In genomic region chr4:82512335-82512734, GRCm38 (mm10) we compare ENCODE assay signal across 8 mouse cellular contexts.
DNase-seq lines count a peak whose midpoint lies in the region; ATAC-seq and TF ChIP-seq lines count a peak whose summit lies in the region.

No protein-coding gene starts in this region.

- no peaks in the 10 kb centered on the region for H3K36me3 ChIP-seq in lung, postnatal 0 days (ENCODE audit: insufficient read depth, low read length)
- no peaks in the 10 kb centered on the region for H3K36me3 ChIP-seq in forebrain, postnatal 0 days (ENCODE audit: insufficient read depth)
- H3K36me3 ChIP-seq in limb, embryonic 12.5 days = no peaks in the 10 kb centered on the region
- no peaks in the 10 kb centered on the region for H3K36me3 ChIP-seq in stomach, embryonic 14.5 days (ENCODE audit: control insufficient read depth, insufficient read depth, low read length)

- no peaks in the 10 kb centered on the region for H3K27me3 ChIP-seq in lung, postnatal 0 days (replicated peaks; ENCODE audit: insufficient read depth, low read length)
- H3K27me3 ChIP-seq in forebrain, postnatal 0 days (ENCODE audit: insufficient read depth, low read length) = no peaks in the 10 kb centered on the region
- H3K27me3 ChIP-seq in limb, embryonic 12.5 days = no peaks in the 10 kb centered on the region
- H3K27me3 ChIP-seq in stomach, embryonic 14.5 days (ENCODE audit: control insufficient read depth, insufficient read depth, low read length) = no peaks in the 10 kb centered on the region

- peak; percentile 67 for DNase-seq in lung, postnatal 0 days (ENCODE audit: low spot score)
- no peak for DNase-seq in lung, postnatal 4 days
- DNase-seq in forebrain, postnatal 0 days = peak; percentile 74
- DNase-seq in left cerebral cortex, adult 18-20 months (ENCODE audit: low spot score in 2 of 2) = no peak

- H3K4me3 ChIP-seq in lung, postnatal 0 days (ENCODE audit: low read depth, low read length) = peak overlapping the region; percentile 59
- H3K4me3 ChIP-seq in forebrain, postnatal 0 days (ENCODE audit: low read depth, low read length) = peak overlapping the region; percentile 51
- H3K4me3 ChIP-seq in limb, embryonic 12.5 days (replicated peaks) = peak overlapping the region; percentile 47
- H3K4me3 ChIP-seq in stomach, embryonic 14.5 days (ENCODE audit: low read depth, low read length) = peak overlapping the region; percentile 47

- no peak for ATAC-seq in lung, postnatal 0 days
- ATAC-seq in forebrain, postnatal 0 days = no peak
- ATAC-seq in limb, embryonic 12.5 days (ENCODE audit: insufficient number of reproducible peaks, insufficient read depth, low FRiP score, low TSS enrichment, low read depth) = no peak
- no peak for ATAC-seq in stomach, embryonic 14.5 days (ENCODE audit: insufficient number of reproducible peaks, insufficient read depth, low FRiP score, low read depth)
- no peak for ATAC-seq in activated CD4-positive, CD25-positive, alpha-beta regulatory T cell, adult 4 months
- ATAC-seq in granulocyte monocyte progenitor cell, adult 5-6 weeks (replicated peaks; ENCODE audit: poor library complexity, severe bottlenecking) = no peak

- H3K4me2 ChIP-seq in lung, postnatal 0 days (replicated peaks; ENCODE audit: low read depth, low read length) = peak overlapping the region; percentile 87
- H3K4me2 ChIP-seq in forebrain, postnatal 0 days (ENCODE audit: low read depth) = peak overlapping the region; percentile 86
- H3K4me2 ChIP-seq in limb, embryonic 12.5 days = peak overlapping the region; percentile 89
- peak overlapping the region; percentile 82 for H3K4me2 ChIP-seq in stomach, embryonic 14.5 days (replicated peaks; ENCODE audit: low read depth, low read length)

- no peaks in the 10 kb centered on the region for H3K9me3 ChIP-seq in lung, postnatal 0 days (ENCODE audit: low read length)
- H3K9me3 ChIP-seq in forebrain, postnatal 0 days (ENCODE audit: low read length) = no peaks in the 10 kb centered on the region
- no peaks in the 10 kb centered on the region for H3K9me3 ChIP-seq in limb, embryonic 12.5 days
- H3K9me3 ChIP-seq in stomach, embryonic 14.5 days (ENCODE audit: control insufficient read depth, low read depth, low read length) = no peaks in the 10 kb centered on the region

- TF ChIP-seq CTCF in lung, postnatal 0 days (IDR thresholded peaks at IDR 0.05) = no peak
- TF ChIP-seq CTCF in forebrain, postnatal 0 days (IDR thresholded peaks at IDR 0.05; ENCODE audit: low read depth) = no peak

- WGBS in lung, postnatal 0 days = 2% methylated on average over 13 of the region's 13 CpGs
- under 1% methylated on average over 13 of the region's 13 CpGs for WGBS in forebrain, postnatal 0 days
- WGBS in limb, embryonic 12.5 days = 3% methylated on average over 13 of the region's 13 CpGs
- 3% methylated on average over 13 of the region's 13 CpGs for WGBS in stomach, embryonic 14.5 days

- peak overlapping the region; percentile 89 for H3K27ac ChIP-seq in lung, postnatal 0 days (ENCODE audit: low read length)
- H3K27ac ChIP-seq in forebrain, postnatal 0 days (ENCODE audit: low read depth, low read length) = peak overlapping the region; percentile 91
- H3K27ac ChIP-seq in limb, embryonic 12.5 days = peak overlapping the region; percentile 93
- peak overlapping the region; percentile 95 for H3K27ac ChIP-seq in stomach, embryonic 14.5 days (ENCODE audit: low read length)

- H3K9ac ChIP-seq in lung, postnatal 0 days (replicated peaks; ENCODE audit: low read depth) = peak overlapping the region; percentile 34; the same call in 1 of the 2 replicates
- H3K9ac ChIP-seq in forebrain, postnatal 0 days = peak overlapping the region; percentile 64
- H3K9ac ChIP-seq in limb, embryonic 12.5 days (replicated peaks) = peak overlapping the region; percentile 66
- peak overlapping the region; percentile 63 for H3K9ac ChIP-seq in stomach, embryonic 14.5 days (replicated peaks; ENCODE audit: low read depth, low read length)

- no peak for TF ChIP-seq EP300 in lung, postnatal 0 days (IDR thresholded peaks at IDR 0.05)

- peaks cover 14% of the 10 kb centered on the region; the same call in 1 of the 2 replicates for H3K4me1 ChIP-seq in lung, postnatal 0 days (ENCODE audit: insufficient read depth, low read depth, low read length)
- peaks cover 6% of the 10 kb centered on the region; the same call in 1 of the 2 replicates for H3K4me1 ChIP-seq in forebrain, postnatal 0 days (ENCODE audit: insufficient read depth)
- H3K4me1 ChIP-seq in limb, embryonic 12.5 days (replicated peaks) = peaks cover 48% of the 10 kb centered on the region
- H3K4me1 ChIP-seq in stomach, embryonic 14.5 days (ENCODE audit: control insufficient read depth, insufficient read depth, low read length) = peaks cover 43% of the 10 kb centered on the region

Comparison
In these comparisons a context has a peak if more than half of its experiments do, and no peak if none do; other contexts are left out.
1. DNase-seq: peak in lung, postnatal 0 days (single experiment) and forebrain, postnatal 0 days (single experiment); none in lung, postnatal 4 days (0 of 2) and left cerebral cortex, adult 18-20 months (0 of 2).
2. Peak in every context shown above with its lines, with median percentiles within 50 percentile points of each other: H3K27ac ChIP-seq, H3K4me2 ChIP-seq, H3K4me3 ChIP-seq and H3K9ac ChIP-seq.